Mouse (Mus musculus): ENCODE measurements around the gene Zfp654. TPM values are rescaled to one million over a fixed set of nuclear protein-coding genes. Genes with fewer than 3 reads are reported as not detected.

Gene Zfp654
- total RNA-seq, 2 experiments from 2014 or later: 10.5 to 11.4 TPM

DNA sequence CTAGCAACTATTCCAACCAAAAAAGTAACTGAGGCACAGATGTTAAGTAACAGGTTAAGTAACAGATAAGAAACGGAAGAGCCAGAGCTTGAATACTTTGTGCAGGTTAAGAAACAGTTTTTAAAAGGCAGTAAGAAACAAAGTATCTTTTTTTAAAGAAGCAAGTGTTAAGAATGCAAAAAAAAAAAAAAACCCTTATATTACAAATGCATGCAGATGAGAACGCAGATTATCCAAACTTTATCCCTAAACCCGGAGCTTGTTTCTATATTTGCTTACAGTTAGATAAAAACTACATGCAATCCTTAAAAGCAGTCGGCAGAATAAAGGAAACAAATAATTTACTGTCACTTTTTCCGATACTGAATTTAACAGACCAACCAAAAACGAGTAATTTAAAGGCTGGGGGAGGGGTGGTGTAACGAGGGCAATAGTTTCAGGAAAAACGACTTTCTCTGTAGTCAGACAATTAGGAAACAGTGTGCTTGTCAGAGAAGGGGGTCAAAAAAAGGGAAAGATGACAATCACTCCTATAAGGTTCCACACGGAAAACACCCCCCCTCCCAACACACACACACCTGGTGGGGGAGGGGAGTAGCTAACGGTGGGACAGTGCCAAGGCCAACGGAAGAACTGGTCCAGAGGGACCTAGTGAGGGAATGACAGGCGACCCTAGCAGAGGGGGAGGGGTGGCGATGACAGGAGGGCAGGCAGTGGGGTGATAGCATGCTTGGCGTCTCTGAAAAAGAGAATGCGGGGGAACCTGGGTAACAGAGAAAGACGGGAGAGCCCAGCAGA lies 966 bp downstream of the Zfp654 start:
- intact Hi-C loops (cut with DNase I): loop anchor here (1.0 kb wide), 1 partner anchor 80 kb away; no protein-coding TSS in a partner anchor
- H3K27ac ChIP-seq: peak overlapping the region; percentile 100
- no peak for TF ChIP-seq CTCF (IDR thresholded peaks at IDR 0.05)
- peak; percentile 62 for DNase-seq
- H3K4me3 ChIP-seq: peak overlapping the region; percentile 80

DNA sequence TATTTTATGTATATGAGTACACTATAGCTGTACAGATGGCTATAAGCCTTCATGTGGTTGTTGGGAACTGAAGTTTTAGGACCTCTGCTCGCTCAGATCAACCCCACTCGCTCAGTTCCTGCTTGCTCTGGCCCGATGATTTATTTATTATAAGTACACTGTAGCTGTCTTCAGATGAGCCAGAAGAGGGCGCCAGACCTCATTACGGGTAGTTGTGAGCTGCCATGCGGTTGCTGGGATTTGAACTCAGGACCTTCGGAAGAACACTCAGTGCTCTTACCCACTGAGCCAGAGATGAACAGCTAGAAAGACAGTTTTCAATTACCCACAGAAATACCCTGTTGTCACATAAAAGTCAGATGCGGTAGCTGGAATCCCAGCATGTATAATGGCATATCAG lies 5.5 kb downstream of the Zfp654 start:
- Histone ChIP-seq H3K4me3 (no peak overlapping the region), H3K27ac (no peak overlapping the region)
- DNase-seq: peak; percentile 17
- peak; percentile 33; the same call in 1 of the 2 replicates for TF ChIP-seq CTCF (IDR thresholded peaks at IDR 0.05)
- intact Hi-C loops (cut with DNase I): no loop called here

DNA sequence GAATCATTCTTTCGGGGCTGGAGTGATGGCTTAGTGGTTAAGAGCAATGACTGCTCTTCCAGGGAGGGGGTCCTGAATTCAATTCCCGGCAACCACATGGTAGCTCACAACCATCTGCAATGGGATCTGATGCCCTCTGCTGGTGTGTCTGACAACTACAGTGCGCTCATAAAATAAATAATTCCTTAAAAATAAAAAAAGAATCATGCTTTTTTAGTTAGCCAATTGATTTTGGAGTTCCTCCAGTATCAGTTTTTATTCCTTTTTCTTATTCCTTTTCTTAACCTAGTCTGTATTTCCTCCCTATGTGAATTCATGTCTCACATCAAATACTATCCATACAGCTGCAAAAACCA lies 9.1 kb downstream of the Zfp654 start:
- intact Hi-C loops (cut with DNase I): no loop called here
- no peak overlapping the region for H3K4me3 ChIP-seq
- TF ChIP-seq CTCF (IDR thresholded peaks at IDR 0.05): peak; percentile 13; the same call in 1 of the 2 replicates
- no peak overlapping the region for H3K27ac ChIP-seq
- DNase-seq: no peak

DNA sequence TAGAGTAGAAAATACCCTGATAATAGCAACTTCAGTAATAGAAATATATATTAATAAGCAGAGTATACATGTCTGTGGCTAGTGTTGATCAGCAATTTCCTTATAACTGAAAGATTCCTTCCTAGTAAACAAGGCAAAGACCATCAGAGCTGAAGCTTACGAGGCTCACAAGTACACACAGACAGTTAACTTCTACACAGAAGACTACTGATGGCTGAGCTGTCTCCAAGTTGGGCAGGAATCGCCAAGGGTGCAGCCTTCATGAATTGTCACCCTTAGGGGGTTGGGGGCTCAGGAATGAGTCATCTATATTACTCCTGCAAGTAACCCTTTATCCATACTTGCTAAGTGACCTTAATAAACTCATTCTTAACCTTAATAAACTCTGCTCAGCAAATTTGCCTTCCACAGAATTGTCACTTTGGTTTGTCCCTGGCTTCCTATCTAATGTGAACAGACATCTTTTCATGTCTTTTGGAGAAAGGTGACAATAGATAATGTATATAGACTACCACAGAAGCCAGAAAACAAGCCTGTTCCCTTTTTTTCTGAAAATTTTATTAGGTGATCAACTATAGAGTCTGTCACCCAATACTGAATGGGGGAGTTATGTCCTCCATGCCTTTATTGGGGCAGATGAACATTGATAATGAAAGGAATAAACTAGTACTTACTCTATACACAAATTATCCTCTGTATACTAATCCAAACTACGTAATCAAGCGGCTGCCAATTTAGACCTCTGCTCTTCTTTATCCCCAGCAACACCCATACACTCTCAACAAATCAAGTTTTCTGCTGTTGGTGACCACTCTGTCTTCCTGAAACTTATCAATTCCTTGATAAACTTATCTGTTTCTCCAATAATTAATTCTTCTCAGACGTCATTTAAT lies 9.7 kb downstream of the Zfp654 start:
- DNase-seq: no peak
- intact Hi-C loops (cut with DNase I): no loop called here
- H3K4me3 ChIP-seq: no peak overlapping the region
- no peak for TF ChIP-seq CTCF (IDR thresholded peaks at IDR 0.05)
- H3K27ac ChIP-seq: no peak overlapping the region

DNA sequence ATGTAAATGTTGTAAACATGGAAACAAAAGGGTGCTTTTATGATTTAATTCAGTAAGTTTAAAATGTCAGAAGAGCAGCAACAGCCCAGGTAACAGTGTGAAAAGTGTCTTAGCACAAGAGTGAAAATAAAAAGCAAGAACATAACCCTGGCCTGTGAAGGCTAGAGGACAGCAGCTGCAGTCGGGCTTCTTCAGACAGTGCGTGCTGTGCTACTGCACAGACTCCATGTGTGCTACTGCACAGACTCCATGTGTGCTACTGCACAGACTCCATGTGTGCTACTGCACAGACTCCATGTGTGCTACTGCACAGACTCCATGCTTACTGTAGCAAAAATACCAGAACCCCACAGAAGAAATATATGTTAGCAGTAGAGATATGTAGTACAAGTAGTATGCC lies 14.7 kb downstream of the Zfp654 start:
- Histone ChIP-seq H3K27ac (peak overlapping the region; percentile 63; the same call in 1 of the 2 replicates), H3K4me3 (no peak overlapping the region)
- no peak for DNase-seq
- intact Hi-C loops (cut with DNase I): no loop called here
- TF ChIP-seq CTCF (IDR thresholded peaks at IDR 0.05): no peak

DNA sequence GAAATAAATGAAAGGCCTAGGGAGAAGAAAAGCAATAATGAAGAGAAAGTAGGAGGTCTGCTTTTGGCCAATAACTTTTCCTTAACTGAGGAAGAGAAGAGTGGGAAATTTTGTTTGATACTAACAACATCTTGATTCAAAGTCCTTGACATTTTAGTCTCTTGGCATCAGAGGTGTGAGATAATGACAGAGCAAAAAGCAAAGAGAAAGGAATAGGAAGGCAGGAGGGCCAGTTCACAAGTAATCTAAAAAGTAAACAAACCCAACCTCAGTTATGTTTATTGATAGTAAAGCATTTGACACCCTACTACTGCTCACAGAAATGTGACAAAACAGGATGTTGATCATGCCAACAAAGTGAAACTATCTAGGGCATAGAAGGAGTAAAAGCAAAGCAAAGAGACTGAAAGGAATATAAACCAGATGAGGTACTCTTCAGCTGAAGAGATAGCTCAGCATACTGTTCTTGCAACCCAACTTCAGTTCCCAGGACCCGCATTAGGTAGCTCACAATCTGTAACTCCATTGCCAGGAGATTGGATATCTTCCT lies 15.4 kb downstream of the Zfp654 start:
- no peak for TF ChIP-seq CTCF (IDR thresholded peaks at IDR 0.05)
- no peak for DNase-seq
- 0 out of 2 replicates have a peak overlapping the region, but pooled peaks have one; percentile 8 for H3K4me3 ChIP-seq
- H3K27ac ChIP-seq: peak overlapping the region; percentile 63
- intact Hi-C loops (cut with DNase I): no loop called here

DNA sequence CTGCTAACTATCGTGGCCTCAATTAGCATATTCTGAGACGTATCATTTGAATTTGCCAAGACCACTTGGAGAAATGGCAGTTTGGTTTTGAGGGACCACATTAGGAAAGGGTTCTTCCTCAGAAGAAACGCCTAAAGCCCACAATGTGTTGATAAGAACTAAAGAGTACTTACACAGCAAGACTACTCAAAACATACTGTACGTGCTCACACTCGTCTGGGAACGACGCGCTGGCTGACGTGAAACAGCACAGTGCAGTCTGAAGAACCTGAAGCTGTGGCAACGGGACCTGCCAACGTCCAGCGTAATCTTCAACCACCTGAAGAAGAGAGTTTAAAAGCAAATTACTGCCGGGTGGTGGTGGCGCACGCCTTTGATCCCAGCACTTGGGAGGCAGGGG lies 21.2 kb downstream of the Zfp654 start:
- no peak for DNase-seq
- TF ChIP-seq CTCF (IDR thresholded peaks at IDR 0.05): no peak
- intact Hi-C loops (cut with DNase I): no loop called here
- no peak overlapping the region for H3K27ac ChIP-seq
- H3K4me3 ChIP-seq: no peak overlapping the region

DNA sequence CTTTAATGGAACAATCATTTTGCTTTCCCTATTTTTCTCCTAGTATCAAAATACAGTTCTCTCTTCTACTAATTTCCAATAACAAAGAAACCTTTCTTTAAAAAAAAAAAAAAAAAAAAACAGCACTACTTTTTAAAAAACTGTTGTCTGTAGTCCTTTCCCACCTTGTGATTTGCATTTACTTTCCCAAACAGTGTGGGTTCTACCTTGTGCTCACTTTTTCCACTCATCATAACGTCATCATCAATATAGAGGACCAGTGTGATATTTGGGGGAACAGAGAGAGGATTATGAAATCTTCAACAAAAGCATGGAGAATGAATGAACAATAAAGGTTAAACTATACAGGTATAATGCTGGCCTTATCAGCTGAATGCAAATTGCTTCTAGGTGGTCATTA lies 27.0 kb downstream of the Zfp654 start:
- intact Hi-C loops (cut with DNase I): no loop called here
- TF ChIP-seq CTCF (IDR thresholded peaks at IDR 0.05): no peak
- no peak overlapping the region for H3K27ac ChIP-seq
- DNase-seq: no peak
- H3K4me3 ChIP-seq: no peak overlapping the region

DNA sequence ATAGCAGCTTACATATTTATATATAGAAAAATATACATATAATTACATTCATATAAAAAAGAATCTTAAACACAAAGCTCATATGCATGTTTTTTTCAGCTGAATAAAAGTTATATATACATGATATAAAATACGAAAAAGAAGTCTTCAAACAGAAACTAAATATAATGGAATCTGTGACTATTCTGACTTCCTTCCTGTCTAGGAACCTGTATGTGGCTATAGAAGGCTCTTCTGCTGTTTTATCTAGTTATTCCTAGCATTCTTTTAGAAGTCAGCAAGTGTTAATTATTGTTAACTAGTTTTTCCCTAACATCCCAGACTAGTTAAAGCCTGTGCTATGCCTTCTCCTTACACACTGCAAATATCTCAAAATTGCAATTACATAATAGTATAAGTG lies 27.6 kb downstream of the Zfp654 start:
- TF ChIP-seq CTCF (IDR thresholded peaks at IDR 0.05): no peak
- intact Hi-C loops (cut with DNase I): no loop called here
- DNase-seq: no peak
- H3K27ac ChIP-seq: no peak overlapping the region
- no peak overlapping the region for H3K4me3 ChIP-seq

DNA sequence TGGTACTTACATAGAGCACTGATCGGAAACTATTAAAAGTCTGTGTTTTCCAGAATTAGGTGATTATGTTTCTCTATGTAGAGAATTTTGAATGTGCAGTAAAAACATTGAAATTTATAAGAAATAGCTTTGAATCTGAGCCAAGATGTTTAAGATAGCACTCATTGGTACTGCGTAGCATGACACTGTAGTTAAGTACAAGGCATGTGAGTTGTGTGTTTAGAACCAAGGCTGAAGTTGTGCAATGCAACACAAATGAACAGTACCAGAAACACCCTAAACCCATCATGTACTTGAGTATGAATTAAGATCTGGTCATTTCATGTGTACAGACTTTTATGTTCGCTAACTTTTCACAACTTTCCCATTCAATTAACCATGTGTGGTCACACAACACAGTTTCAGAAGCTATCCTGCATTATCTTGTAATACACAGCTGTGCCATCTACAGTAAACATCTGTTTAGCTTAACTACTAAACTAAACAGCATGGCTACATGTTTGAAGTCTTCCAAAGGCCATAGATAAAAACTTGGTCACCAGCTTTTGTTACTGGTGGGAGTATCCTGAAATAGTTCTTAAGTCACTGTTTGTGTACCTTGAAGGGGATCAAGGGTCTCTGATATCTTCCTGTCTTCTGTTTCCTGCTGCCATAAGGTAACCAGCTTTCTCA lies 34.2 kb downstream of the Zfp654 start:
- no peak overlapping the region for H3K27ac ChIP-seq
- TF ChIP-seq CTCF (IDR thresholded peaks at IDR 0.05): no peak
- no peak overlapping the region for H3K4me3 ChIP-seq
- DNase-seq: no peak
- intact Hi-C loops (cut with DNase I): no loop called here

DNA sequence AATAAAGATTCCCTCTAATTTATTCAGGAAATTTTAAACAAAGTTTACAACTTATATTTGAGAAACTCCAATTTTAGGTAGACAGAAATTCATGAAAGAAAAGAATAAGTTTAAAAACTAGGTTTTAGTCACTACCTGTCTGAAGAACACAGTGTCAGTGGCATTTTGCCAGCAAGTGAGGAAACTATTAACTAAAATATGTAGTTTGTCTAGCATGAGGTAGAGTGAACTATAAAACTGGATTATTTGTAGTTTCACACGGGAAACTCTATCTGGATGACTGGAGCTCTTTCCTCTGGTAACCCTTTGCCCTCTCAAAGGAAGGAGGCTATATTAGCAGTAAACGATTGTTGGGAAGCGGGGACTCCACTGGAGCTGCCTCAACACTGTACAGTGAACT lies 48.4 kb downstream of the Zfp654 start:
- no peak for TF ChIP-seq CTCF (IDR thresholded peaks at IDR 0.05)
- H3K27ac ChIP-seq: no peak overlapping the region
- H3K4me3 ChIP-seq: no peak overlapping the region
- no peak for DNase-seq
- intact Hi-C loops (cut with DNase I): no loop called here

DNA sequence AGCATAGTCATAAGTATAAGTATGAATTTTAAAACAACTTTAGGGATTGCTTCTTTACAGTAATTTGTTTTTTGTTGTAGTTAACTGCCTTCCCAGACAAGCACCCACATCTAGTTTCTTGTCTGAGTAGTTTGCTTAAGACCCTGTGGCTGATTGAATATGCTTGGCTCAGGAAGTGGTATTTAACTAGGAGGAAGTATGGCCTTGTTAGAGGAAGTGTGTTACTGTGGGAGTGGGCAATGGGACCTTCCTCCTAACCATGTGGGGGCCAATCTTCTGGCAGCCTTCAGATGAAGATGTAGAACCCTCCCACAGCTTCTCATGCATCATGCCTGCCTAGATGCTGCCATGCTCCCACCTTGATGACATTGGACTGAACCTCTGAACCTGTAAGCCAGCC lies 49.8 kb downstream of the Zfp654 start:
- Histone ChIP-seq H3K4me3 (no peak overlapping the region), H3K27ac (no peak overlapping the region)
- DNase-seq: no peak
- intact Hi-C loops (cut with DNase I): no loop called here
- no peak for TF ChIP-seq CTCF (IDR thresholded peaks at IDR 0.05)

All from gastrocnemius, adult 2 months (tissue).